Mouse (Mus musculus) small intestine, adult 2 months (tissue): ENCODE results near the gene Aen.

Source experiments
- CTCF ChIP-seq: fragments of 200-500 bp; IDR thresholded peaks from 2 replicates; pipeline ENCODE4 v1.5.1; 2012; ENCODE audit warnings: low read depth, mild to moderate bottlenecking, control low read depth, inconsistent platforms, low read length, moderate library complexity, mixed read lengths; ENCODE audit not compliant: insufficient replicate concordance, insufficient read length; ENCODE audit errors: extremely low read depth
- POLR2A ChIP-seq: fragments of 200-500 bp; IDR thresholded peaks from 2 replicates; pipeline ENCODE4 v1.6.1; 2012; ENCODE audit warnings: low read depth, mild to moderate bottlenecking, control low read depth, inconsistent platforms, low read length, moderate library complexity

DNA sequence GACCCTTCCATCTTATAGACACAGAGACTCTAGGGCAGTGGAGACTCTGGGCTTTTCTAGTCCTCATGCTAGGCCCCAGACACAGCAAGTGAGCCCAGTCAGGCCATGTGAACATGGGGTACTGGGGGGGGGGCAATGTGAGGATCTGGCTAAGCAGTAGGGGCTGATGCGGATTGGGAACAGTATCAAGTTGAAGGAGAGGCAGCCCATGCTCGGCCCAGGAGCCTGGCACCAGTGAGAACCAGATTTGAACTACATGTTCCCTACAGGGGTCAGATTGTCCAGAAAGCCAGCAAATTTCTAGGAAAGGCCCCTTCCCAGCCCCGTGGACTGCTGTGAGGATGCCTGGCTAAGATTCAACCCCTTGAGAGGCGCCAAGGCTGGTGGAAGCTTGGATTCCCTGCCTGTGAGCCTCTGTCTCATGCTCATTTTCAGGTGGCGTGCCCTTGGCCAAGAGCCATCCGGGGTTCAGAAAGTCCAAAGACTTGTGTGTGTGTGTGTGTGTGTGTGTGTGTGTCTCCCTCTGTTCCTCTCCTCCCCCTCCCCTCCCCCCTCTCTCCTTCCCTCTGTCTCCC is 62.9 kb downstream of the Aen start:
- TF ChIP-seq CTCF (no peak), POLR2A (no peak)
